Mouse (Mus musculus): ENCODE measurements at regions not wholly inside any gene's neighbourhood (a gene's known extent, or its start where the extent isn't known, plus 50 kb on each side); places are given as distances from the start of the nearest gene placed in this dataset.

DNA sequence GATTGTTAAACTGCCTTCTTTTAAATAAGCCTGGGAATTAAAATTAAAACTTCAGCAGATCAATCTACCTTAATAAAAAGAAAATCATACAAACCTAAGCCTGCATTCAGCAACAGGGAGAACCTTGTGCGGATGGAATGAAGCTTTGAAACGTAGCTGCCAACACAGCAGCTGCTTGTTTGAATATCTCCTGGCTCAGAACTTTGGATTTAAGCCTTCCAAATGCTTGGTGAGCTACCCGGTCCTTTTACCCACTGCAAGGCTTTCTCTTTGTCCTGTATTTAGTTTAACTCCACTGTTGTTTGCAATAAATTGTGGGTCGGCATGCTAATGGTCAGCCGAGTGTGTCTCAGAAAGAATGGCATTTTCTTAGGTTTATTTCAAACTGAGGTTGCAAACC, 169.7 kb upstream of the Veph1 start:
- no peak for TF ChIP-seq POLR2A (IDR thresholded peaks at IDR 0.05; ENCODE audit: extremely low read depth, insufficient read depth, low read length)
- no peak for TF ChIP-seq CTCF (IDR thresholded peaks at IDR 0.05; ENCODE audit: low read depth, low read length)
